Mouse (Mus musculus) T-helper 17 cell (primary cell): ENCODE measurements at regions not wholly inside any gene's neighbourhood (a gene's known extent, or its start where the extent isn't known, plus 50 kb on each side); places are given as distances from the start of the nearest gene placed in this dataset.

Experiments used
- in situ Hi-C, 2 experiments: fragments of 300-600 bp; cut with MboI, MseI; formaldehyde crosslinking; loops; 1 replicate in 1 of 2; 2 replicates in 1 of 2; pipeline ENCODE4 v1.15.1; 2025; ENCODE audit warnings: high pct_unique_total_duplicates in 2 of 2

- in situ Hi-C loops = loop anchor here in 1 of 2 experiments (10.0 to 25.0 kb wide), 4 partner anchors 49 to 847 kb away; no protein-coding TSS in a partner anchor
Observed at GRCm38 (mm10) chr16:19834128-19834527, 74.1 kb downstream of the B3gnt5 start.

- in situ Hi-C loops = loop anchor here in 1 of 2 experiments (10.0 to 25.0 kb wide), 4 partner anchors 50 to 847 kb away; no protein-coding TSS in a partner anchor
Observed at GRCm38 (mm10) chr16:19834750-19835149, 74.7 kb downstream of the B3gnt5 start.

- in situ Hi-C loops = loop anchor here in 1 of 2 experiments (5.0 to 25.0 kb wide), 5 partner anchors 38 to 853 kb away; no protein-coding TSS in a partner anchor
Observed at GRCm38 (mm10) chr16:19839831-19840230, 79.8 kb downstream of the B3gnt5 start.

GRCm38 (mm10) chr16:19842346-19843025, 82.5 kb downstream of the B3gnt5 start:
- in situ Hi-C loops = loop anchor here in 1 of 2 experiments (5.0 to 25.0 kb wide), 3 partner anchors 40 to 855 kb away; no protein-coding TSS in a partner anchor

- in situ Hi-C loops = loop anchor here in 1 of 2 experiments (5.0 to 25.0 kb wide), 3 partner anchors 41 to 856 kb away; no protein-coding TSS in a partner anchor
Observed at GRCm38 (mm10) chr16:19843738-19844137, 83.7 kb downstream of the B3gnt5 start.

GRCm38 (mm10) chr16:19848395-19848794, 88.4 kb downstream of the B3gnt5 start:
- in situ Hi-C loops = loop anchor here (5.0 to 25.0 kb wide), 3 partner anchors 126 to 861 kb away; no protein-coding TSS in a partner anchor

DNA sequence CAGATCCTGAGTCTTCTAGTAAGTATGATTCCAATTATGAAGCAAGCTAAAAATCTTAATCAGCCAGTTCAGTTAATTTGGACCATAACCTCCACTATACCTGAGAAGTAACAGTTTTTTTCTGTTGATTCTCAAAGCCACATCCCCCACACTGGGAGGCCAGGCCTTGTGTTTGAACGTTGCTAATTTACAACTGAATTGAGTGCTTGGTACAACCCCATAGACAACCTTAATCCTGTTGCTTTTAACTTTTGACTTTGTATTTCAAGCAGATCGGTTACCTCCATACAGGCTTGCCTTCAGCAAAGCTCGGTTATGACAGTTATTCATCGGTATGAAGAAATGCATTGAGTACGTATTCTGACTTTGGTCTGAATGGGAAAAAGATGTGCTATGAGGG, 105.3 kb downstream of the B3gnt5 start:
- in situ Hi-C loops = no loop called here

DNA sequence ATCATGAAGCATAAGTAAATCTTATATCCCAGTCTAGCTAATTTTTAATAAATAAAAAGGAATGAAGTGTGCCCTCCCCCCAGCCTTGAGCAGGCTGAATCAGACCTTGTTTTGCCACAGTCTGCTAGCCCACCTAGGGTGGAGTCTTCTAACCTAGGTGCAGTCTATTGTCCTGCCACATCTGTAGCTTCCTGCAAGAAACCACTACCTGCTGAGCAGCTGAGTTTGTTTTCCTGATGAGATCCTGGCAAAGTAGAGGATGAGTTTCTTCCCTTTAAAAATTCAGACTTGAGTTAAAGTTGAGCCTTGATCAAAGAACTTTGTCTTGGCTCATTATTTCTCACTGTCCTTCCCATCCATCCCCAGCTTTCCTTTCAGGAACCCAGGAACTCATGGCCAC, 105.9 kb downstream of the B3gnt5 start:
- in situ Hi-C loops = no loop called here

DNA sequence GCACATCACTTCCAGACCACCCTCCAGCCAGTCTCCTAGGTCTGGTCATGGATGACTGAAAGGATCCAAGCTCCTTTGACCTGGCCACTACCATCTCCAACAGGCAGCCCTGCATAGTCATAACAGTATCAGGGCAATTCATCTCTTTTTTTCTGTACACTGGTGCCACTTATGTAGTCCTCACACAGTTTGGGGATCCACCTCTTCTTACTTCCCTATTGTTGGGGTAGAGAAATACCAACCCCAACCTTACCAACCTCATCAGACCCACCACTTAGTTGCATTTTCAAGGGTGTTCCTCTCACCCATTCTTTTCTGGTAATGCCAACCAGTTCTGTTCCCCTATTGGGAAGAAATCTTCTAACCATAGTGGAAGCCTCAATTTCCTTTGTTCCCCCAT, 109.4 kb downstream of the B3gnt5 start:
- in situ Hi-C loops = no loop called here

GRCm38 (mm10) chr16:19876861-19877554, 105.8 kb downstream of the Klhl6 start:
- in situ Hi-C loops = no loop called here

DNA sequence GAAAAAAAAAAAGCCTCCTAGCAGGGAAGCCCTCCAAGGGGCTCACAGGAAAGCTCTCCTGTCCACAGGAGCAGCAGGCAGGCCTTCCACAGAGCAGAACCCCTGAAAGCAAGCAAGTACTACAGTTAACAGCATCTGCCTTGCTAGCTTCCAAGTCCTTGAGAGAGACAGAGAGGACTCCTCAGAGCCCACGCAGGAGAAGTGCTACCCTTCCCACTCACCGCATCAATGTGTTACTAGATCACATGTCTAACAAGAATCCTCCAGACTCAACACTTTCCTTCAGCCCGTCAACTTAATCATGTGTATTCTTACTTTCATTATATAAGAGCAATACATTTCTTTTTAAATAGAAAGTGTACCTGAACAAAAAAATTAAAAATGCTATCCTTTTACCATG, 99.9 kb downstream of the Klhl6 start:
- in situ Hi-C loops = no loop called here

DNA sequence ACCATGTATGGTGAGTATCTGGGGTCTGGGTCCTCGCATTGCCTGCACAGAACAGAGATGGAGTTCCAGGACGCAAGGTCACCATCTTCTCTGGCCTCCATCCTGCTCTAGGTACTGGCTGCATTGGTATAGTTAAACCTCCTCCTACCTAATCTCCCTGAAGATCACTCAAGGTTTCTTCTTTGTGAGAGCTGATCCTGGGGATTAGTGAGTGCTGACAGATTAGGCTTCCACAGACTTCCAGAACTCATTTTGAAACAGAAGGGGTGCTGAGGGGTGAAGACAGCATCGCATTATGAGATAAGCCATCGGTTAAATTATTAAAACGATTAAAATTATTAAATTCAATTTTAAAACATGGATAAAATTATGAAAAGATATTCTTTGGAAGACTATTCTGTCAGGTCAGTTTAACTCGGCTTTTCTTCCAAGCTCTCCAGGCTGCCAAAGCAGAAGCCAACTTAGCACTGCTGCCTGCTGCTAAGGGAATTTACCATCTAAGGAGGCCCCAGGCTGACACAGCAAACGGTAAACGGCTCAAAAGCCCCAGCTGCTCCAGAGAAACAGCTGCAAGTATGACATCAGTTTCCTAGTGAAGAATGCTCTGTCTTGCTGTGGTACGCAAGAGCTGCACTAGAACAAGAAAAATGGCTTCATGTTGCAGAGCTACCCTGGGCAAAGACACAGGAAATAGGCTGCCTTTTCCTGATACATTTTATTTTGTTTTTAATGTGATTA, 98.9 kb downstream of the Klhl6 start:
- in situ Hi-C loops = no loop called here

GRCm38 (mm10) chr16:19884535-19884934, 98.3 kb downstream of the Klhl6 start:
- in situ Hi-C loops = no loop called here

DNA sequence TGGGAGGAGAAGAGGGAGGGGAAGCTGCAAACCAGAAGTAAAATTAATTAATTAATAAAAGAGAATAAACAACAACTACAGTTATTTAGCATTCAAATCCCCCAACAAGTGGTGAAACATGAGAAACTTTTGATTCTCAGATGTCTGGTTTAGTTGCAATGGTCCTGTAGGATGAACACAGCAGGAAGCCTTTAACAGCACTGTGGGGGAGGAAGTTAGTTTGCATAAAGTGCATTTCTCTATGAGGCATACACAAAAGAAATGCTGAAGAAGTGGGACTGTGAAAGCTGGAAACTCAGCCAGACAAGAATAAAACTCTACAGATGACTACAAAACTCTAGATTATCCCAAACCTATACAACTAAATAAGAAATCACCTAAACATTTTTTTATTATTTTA, 96.2 kb downstream of the Klhl6 start:
- in situ Hi-C loops = no loop called here

- in situ Hi-C loops = no loop called here
Observed at GRCm38 (mm10) chr16:19889576-19889975, 93.3 kb downstream of the Klhl6 start.

DNA sequence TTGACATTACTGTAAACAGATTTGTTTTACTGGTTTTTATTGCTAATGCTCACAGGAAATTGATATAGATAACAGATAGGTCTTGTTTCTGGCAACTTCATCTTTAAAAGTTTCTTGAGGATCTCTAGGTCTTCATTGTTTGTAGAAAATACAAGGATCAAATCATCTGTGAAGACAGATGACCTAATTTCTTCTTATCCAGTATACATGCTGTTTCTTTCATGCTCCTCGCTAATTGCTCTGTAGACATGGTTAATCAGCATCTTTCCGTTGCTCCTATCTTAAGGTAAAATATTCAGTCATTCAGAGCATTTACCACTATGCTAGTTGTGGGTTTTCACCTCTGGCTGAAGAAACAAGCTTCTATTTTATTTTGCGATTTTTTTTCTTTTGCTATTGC, 91.4 kb downstream of the Klhl6 start:
- in situ Hi-C loops = no loop called here

DNA sequence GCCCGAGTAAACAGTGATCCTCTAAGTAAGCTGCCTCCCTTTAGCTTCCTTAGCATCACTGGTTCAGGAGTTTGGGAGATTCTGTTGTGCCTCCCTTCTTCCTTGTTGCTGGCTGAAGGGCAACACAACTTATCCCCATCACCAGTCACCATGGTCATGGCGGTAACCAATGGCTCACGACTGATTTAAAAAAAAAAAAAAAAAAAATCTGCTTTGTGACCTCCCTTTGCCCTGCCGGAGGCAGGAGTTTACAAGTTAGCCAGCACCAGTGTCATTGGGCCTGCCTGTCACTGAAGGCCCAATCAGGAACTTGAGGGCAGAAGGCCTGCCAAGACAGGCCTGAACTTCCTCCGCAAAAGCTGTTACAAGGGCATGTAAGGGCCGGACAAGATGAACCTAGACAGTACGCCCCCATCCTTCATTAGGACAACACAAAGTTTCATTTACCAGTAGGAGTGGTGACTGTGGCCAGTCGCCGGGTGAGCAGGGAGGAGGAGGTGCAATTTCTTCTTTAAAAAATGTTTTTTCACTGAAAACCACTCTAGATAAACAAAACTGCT, 88.3 kb downstream of the Klhl6 start:
- in situ Hi-C loops = no loop called here
